Comparison of ENCODE assay signal across 19 mouse cellular contexts in the genomic region with DNA sequence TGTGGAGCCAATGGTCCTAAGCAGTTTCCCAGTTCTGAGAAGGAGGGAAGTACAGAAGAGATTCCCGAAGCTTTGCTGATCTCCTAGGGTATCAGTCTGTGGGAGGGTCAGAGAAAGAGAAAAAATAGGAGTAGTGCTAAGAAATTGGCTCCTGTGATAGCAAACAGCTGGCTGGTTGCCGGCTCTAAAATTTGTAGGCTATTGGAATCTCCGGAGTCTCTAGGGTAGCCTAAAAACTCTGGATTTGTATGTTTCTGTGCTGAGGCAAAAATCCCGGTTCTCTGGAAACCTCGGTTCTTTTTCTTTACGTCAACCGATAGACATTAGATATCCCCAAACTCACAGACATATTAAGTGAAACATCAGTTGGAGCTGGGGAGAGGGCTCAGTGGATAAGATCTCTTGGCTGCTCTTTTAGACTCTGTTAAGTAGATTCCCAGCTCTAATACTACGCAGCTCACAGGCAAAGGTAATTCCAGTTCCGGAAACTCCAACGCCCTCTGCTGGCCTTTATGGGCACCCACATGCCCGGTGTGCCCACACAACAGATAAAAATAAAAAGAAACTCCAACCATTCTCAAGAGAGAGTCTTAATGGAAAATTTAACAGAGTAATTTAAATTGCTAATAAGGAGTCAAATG. TPM values are rescaled to one million over a fixed set of nuclear protein-coding genes. Genes with fewer than 3 reads are reported as not detected.
DNase-seq lines count a peak whose midpoint lies in the region; ATAC-seq and TF ChIP-seq lines count a peak whose summit lies in the region.
"Had no signal": no experiment of that assay in that cellular context is flagged by ENCODE, and none has a peak within 500 bp of the region (broad histone marks: within the 10 kb centered on the region; RNA-seq: fewer than 3 reads in every experiment).

No protein-coding gene starts in this region.

- TF ChIP-seq CTCF in intestine, postnatal 0 days (IDR thresholded peaks at IDR 0.05; ENCODE audit: low read depth) = 0 out of 2 replicates have a peak, but pooled peaks have one; percentile 21

- no peak for ATAC-seq in intestine, postnatal 0 days
- ATAC-seq in intestine, embryonic 16.5 days = no peak
- no peak for ATAC-seq in megakaryocyte-erythroid progenitor cell, adult 5-6 weeks (replicated peaks; ENCODE audit: low FRiP score, low TSS enrichment, poor library complexity, severe bottlenecking)
- ATAC-seq: CD4-positive, CD25-positive, alpha-beta regulatory T cell, adult 4 months had no signal

- no peaks in the 10 kb centered on the region for H3K9me3 ChIP-seq in intestine, postnatal 0 days (ENCODE audit: control insufficient read depth)
- H3K9me3 ChIP-seq in intestine, embryonic 16.5 days (ENCODE audit: control insufficient read depth, low read length) = no peaks in the 10 kb centered on the region
- H3K9me3 ChIP-seq: heart, embryonic 13.5 days; midbrain, embryonic 12.5 days; neural tube, embryonic 12.5 days had no signal

- H3K27ac ChIP-seq in intestine, postnatal 0 days (ENCODE audit: low read depth, low read length) = no peak overlapping the region
- no peak overlapping the region for H3K27ac ChIP-seq in intestine, embryonic 16.5 days (ENCODE audit: low read length)
- H3K27ac ChIP-seq: heart, embryonic 13.5 days; midbrain, embryonic 12.5 days; neural tube, embryonic 12.5 days had no signal

- H3K27me3 ChIP-seq in intestine, postnatal 0 days (replicated peaks; ENCODE audit: control insufficient read depth, insufficient read depth, low read length) = no peaks in the 10 kb centered on the region
- no peaks in the 10 kb centered on the region for H3K27me3 ChIP-seq in intestine, embryonic 16.5 days (replicated peaks; ENCODE audit: control insufficient read depth, insufficient read depth, low read length)
- H3K27me3 ChIP-seq: heart, embryonic 13.5 days; neural tube, embryonic 12.5 days had no signal

- no peak overlapping the region for H3K9ac ChIP-seq in intestine, postnatal 0 days (ENCODE audit: low read depth, low read length)
- no peak overlapping the region for H3K9ac ChIP-seq in intestine, embryonic 16.5 days (ENCODE audit: low read depth, low read length)
- H3K9ac ChIP-seq: heart, embryonic 13.5 days; midbrain, embryonic 12.5 days; neural tube, embryonic 12.5 days had no signal

- WGBS in intestine, postnatal 0 days = 76% methylated on average over 11 of the region's 11 CpGs
- 72% methylated on average over 11 of the region's 11 CpGs for WGBS in intestine, embryonic 16.5 days

- DNase-seq in 416B (ENCODE audit: low read depth) (peak; percentile 26), ES-CJ7 (ENCODE audit: low read depth, low spot score) (peak; percentile 39)
- peak; percentile 8 for DNase-seq in gastrocnemius, postnatal 25 days
- no peak for DNase-seq in thymus, postnatal 25 days
- DNase-seq in spleen, adult 18-20 months = no peak
- DNase-seq: cerebellum, adult 11-12 months; kidney, adult 8-10 months; layer of hippocampus, postnatal 36 days; thymus, postnatal 14 days had no signal

- H3K36me3 ChIP-seq in intestine, postnatal 0 days (ENCODE audit: control insufficient read depth, insufficient read depth) = no peaks in the 10 kb centered on the region
- H3K36me3 ChIP-seq in intestine, embryonic 16.5 days (ENCODE audit: control insufficient read depth, insufficient read depth, low read length) = no peaks in the 10 kb centered on the region
- H3K36me3 ChIP-seq: heart, embryonic 13.5 days; midbrain, embryonic 12.5 days; neural tube, embryonic 12.5 days had no signal

- H3K4me1 ChIP-seq in intestine, postnatal 0 days (replicated peaks; ENCODE audit: control insufficient read depth, insufficient read depth, low read length) = no peaks in the 10 kb centered on the region
- no peaks in the 10 kb centered on the region for H3K4me1 ChIP-seq in intestine, embryonic 16.5 days (ENCODE audit: control insufficient read depth, insufficient read depth, low read length)
- H3K4me1 ChIP-seq: heart, embryonic 13.5 days; midbrain, embryonic 12.5 days; neural tube, embryonic 12.5 days had no signal

- H3K4me2 ChIP-seq in intestine, postnatal 0 days (replicated peaks; ENCODE audit: low read depth) = no peak overlapping the region
- H3K4me2 ChIP-seq in intestine, embryonic 16.5 days (ENCODE audit: low read depth, low read length) = no peak overlapping the region
- H3K4me2 ChIP-seq: heart, embryonic 13.5 days; midbrain, embryonic 12.5 days; neural tube, embryonic 12.5 days had no signal

- H3K4me3 ChIP-seq in intestine, postnatal 0 days (ENCODE audit: low read depth, low read length) = no peak overlapping the region
- H3K4me3 ChIP-seq in intestine, embryonic 16.5 days (ENCODE audit: low read length) = no peak overlapping the region
- H3K4me3 ChIP-seq: heart, embryonic 13.5 days; midbrain, embryonic 12.5 days; neural tube, embryonic 12.5 days had no signal

RNA-seq across cellular contexts. Expression of a gene that starts 46.8 kb away (rescaled TPM):
- 0.09 TPM in 1 of 2 replicates, not detected in the other for polyA plus RNA-seq in intestine, postnatal 0 days (2015; fragmentation: Nextera tagmentation; extraction: Ambion mirVana)
- polyA plus RNA-seq in intestine, embryonic 16.5 days (2015; fragmentation: Nextera tagmentation; extraction: Ambion mirVana) = not detected in 2 replicates
- not detected for total RNA-seq in gastrocnemius, postnatal 25 days (2021)
- not detected in 2 replicates for total RNA-seq in megakaryocyte-erythroid progenitor cell, adult 5-6 weeks (2014; fragmentation: Nextera tagmentation)
- total RNA-seq in megakaryocyte-erythroid progenitor cell, adult 5-6 weeks (2017) = not detected in 2 replicates
- total RNA-seq: adrenal gland, postnatal 36 days; liver, adult 2 months had no signal
- polyA plus RNA-seq: CD4-positive, CD25-positive, alpha-beta regulatory T cell, adult 4 months; heart, embryonic 13.5 days; hindbrain, embryonic 11.5 days; liver, adult 2 months; midbrain, embryonic 12.5 days; neural tube, embryonic 12.5 days had no signal

Comparison
In these comparisons a context has a peak if more than half of its experiments do, and no peak if none do; other contexts are left out.
1. DNase-seq: peak in 416B (single experiment), ES-CJ7 (single experiment) and gastrocnemius, postnatal 25 days (single experiment); none in thymus, postnatal 25 days (single experiment) and spleen, adult 18-20 months (0 of 2).